Comparison of ENCODE assay signal across 10 mouse cellular contexts in the genomic region with DNA sequence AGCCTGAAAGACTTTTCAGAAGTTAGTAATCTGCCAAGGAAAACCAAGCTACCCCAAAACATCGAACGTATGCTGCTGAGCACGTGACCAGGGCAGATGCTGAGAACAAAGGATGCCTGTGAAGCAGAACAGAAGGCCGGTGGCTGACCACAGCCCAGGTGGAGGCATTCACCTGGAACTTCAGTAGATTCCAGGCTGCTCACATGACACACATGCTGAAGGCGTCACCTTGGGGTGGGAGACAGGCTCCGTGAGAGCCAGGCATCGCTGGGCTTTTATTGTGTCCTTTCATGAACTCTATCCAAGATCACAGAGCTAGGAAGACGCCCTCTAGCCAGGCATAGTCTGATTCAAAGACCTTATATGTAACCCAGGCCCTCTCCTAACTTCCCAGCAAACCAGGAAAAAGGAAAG. TPM values are rescaled to one million over a fixed set of nuclear protein-coding genes. Genes with fewer than 3 reads are reported as not detected.
DNase-seq lines count a peak whose midpoint lies in the region; ATAC-seq lines count a peak whose summit lies in the region.
"Had no signal": no experiment of that assay in that cellular context is flagged by ENCODE, and none has a peak within 500 bp of the region (broad histone marks: within the 10 kb centered on the region; RNA-seq: fewer than 3 reads in every experiment).

No protein-coding gene starts in this region.

- no peak for ATAC-seq in hindbrain, embryonic 14.5 days (ENCODE audit: low FRiP score)
- ATAC-seq: hindbrain, embryonic 16.5 days had no signal

- no peak overlapping the region for H3K4me3 ChIP-seq in hindbrain, embryonic 14.5 days (replicated peaks; ENCODE audit: low read length)
- H3K4me3 ChIP-seq: erythroblast, embryonic 14.5 days had no signal

- no peaks in the 10 kb centered on the region for H3K9me3 ChIP-seq in hindbrain, embryonic 14.5 days (ENCODE audit: control insufficient read depth, low read length)

- H3K4me2 ChIP-seq in hindbrain, embryonic 14.5 days (replicated peaks) = no peak overlapping the region

- no peaks in the 10 kb centered on the region for H3K27me3 ChIP-seq in hindbrain, embryonic 14.5 days (ENCODE audit: control insufficient read depth, insufficient read depth, low read length)

- no peaks in the 10 kb centered on the region for H3K4me1 ChIP-seq in hindbrain, embryonic 14.5 days (replicated peaks; ENCODE audit: control insufficient read depth, insufficient read depth, low read length)

- peak; percentile 18 to 29 for DNase-seq in heart, adult 9 months (ENCODE audit: low spot score in 2 of 2)
- DNase-seq in heart, postnatal 4 days = no peak
- DNase-seq in ZHBTc4 (ENCODE audit: low read depth, low spot score) = peak; percentile 62
- peak; percentile 57 for DNase-seq in kidney, adult 9 months
- DNase-seq in spleen, adult 12 weeks (ENCODE audit: low spot score) = peak; percentile 11
- DNase-seq in adrenal gland, adult 18-20 months (ENCODE audit: low spot score in 2 of 2) = no peak
- DNase-seq in hindbrain, embryonic 14.5 days (ENCODE audit: low spot score) = no peak
- DNase-seq in frontal cortex, postnatal 25 days (ENCODE audit: low spot score in 2 of 2) = no peak

- H3K36me3 ChIP-seq in hindbrain, embryonic 14.5 days (replicated peaks; ENCODE audit: control insufficient read depth, insufficient read depth) = no peaks in the 10 kb centered on the region

- no peak overlapping the region for H3K27ac ChIP-seq in hindbrain, embryonic 14.5 days

- 69% methylated on average over 8 of the region's 8 CpGs for WGBS in hindbrain, embryonic 14.5 days

- no peak overlapping the region for H3K9ac ChIP-seq in hindbrain, embryonic 14.5 days

RNA-seq across cellular contexts. Expression of a gene that starts 17.2 kb away (rescaled TPM):
- total RNA-seq in heart, postnatal 4 days (2021) = 10 to 100 TPM; 15.5 to 16.4 TPM
- 10 to 100 TPM; 29.4 to 34.1 TPM for total RNA-seq in adrenal gland, adult 18-20 months (2021)
- 2.0 and 3.2 TPM in 2 replicates for polyA plus RNA-seq in hindbrain, embryonic 14.5 days (2014; fragmentation: Nextera tagmentation; extraction: Ambion mirVana)
- polyA plus RNA-seq: erythroblast, embryonic 14.5 days had no signal

RNA-seq across cellular contexts. Expression of a gene that starts 28.6 kb away (rescaled TPM):
- 10 to 100 TPM; 18.5 to 20.3 TPM for total RNA-seq in heart, postnatal 4 days (2021)
- under 1 TPM; 0.35 to 0.73 TPM for total RNA-seq in adrenal gland, adult 18-20 months (2021)
- 4.6 and 6.8 TPM in 2 replicates for polyA plus RNA-seq in hindbrain, embryonic 14.5 days (2014; fragmentation: Nextera tagmentation; extraction: Ambion mirVana)
- polyA plus RNA-seq: erythroblast, embryonic 14.5 days had no signal

Comparison
In these comparisons a context has a peak if more than half of its experiments do, and no peak if none do; other contexts are left out.
1. DNase-seq: peak in heart, adult 9 months (2 of 2), ZHBTc4 (single experiment), kidney, adult 9 months (single experiment) and spleen, adult 12 weeks (single experiment); none in heart, postnatal 4 days (single experiment), adrenal gland, adult 18-20 months (0 of 2), hindbrain, embryonic 14.5 days (single experiment) and frontal cortex, postnatal 25 days (0 of 2).
2. RNA of a gene that starts 28.6 kb away (total RNA-seq): 18.5 to 20.3 TPM in heart, postnatal 4 days; 0.35 to 0.73 TPM in adrenal gland, adult 18-20 months; every median in the first group is over 10 times any median in the second.